Mouse (Mus musculus) lung, postnatal 0 days (tissue): ENCODE measurements around the gene Thrb.

ENCODE experiments used
- CTCF ChIP-seq: IDR thresholded peaks from 2 replicates; pipeline ENCODE4 v1.5.1; 2016; ENCODE audit warnings: antibody characterized with exemption, mild to moderate bottlenecking
- EP300 ChIP-seq: IDR thresholded peaks from 2 replicates; pipeline ENCODE4 v1.6.1; 2016; ENCODE audit warnings: antibody characterized with exemption, mild to moderate bottlenecking, control low read depth

DNA sequence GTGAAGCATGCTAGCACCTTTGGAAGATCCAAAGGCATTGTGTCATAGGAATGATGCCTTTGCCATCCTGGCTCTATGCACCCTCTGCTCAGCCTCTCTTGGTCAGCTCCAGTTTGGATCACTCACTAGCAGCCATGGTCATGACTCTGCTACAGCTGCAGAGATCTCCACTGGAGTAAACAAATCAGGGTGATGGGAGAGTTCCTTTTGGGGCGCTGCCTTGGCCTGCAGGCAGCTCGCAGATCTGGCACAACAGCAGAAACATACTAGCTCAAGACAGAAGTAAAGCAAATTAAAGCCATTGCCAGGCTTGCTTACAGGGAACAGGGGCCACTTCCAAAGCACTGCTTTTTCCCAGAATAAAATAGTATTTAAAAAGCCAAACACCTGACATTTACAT lies 186.6 kb downstream of the Thrb start:
- no peak for TF ChIP-seq CTCF
- TF ChIP-seq EP300: no peak
